Mouse (Mus musculus) MEL (cell line): ENCODE data around the gene Ttc34. TPM values are rescaled to one million over a fixed set of nuclear protein-coding genes. Genes with fewer than 3 reads are reported as not detected.

Source experiments
- DNase-seq: peaks from one replicate; pipeline ENCODE4 v3.0.0; 2011; ENCODE audit warnings: low read depth, low spot score
- H3K27ac ChIP-seq: 2 replicates; pipeline ENCODE4 v1.5.1; 2012; ENCODE audit warnings: low read depth, mild to moderate bottlenecking, control low read depth, low read length, moderate library complexity; ENCODE audit not compliant: control insufficient read depth
- H3K27me3 ChIP-seq, 2 experiments: fragments of 150-350 bp in 1 of 2; sonication (generic) in 1 of 2; 2 replicates each; pipeline ENCODE4 v1.6.1; 2012; ENCODE audit warnings: low read length in 2 of 2, mild to moderate bottlenecking in 2 of 2, improper control_type of control experiment in 1 of 2, moderate library complexity in 1 of 2; ENCODE audit not compliant: insufficient read depth in 2 of 2, control insufficient read depth in 1 of 2
- H3K36me3 ChIP-seq, 2 experiments: 2 replicates each; pipeline ENCODE4 v1.6.1; 2012 to 2014; ENCODE audit warnings: low read length in 2 of 2, improper control_type of control experiment in 1 of 2, inconsistent platforms in 1 of 2, mild to moderate bottlenecking in 1 of 2; ENCODE audit not compliant: insufficient read depth in 2 of 2, control insufficient read depth in 1 of 2
- H3K4me1 ChIP-seq, 2 experiments: fragments of 150-350 bp in 1 of 2; sonication (generic) in 1 of 2; 2 replicates each; pipeline ENCODE4 v1.6.1; 2012; ENCODE audit warnings: low read length in 2 of 2, improper control_type of control experiment in 1 of 2, mild to moderate bottlenecking in 1 of 2; ENCODE audit not compliant: insufficient read depth in 2 of 2, control insufficient read depth in 1 of 2
- H3K4me3 ChIP-seq, 2 experiments: fragments of 150-350 bp in 1 of 2; sonication (generic) in 1 of 2; 2 replicates each; pipeline ENCODE4 v1.5.1; 2012; ENCODE audit warnings: low read depth in 2 of 2, low read length in 2 of 2, mild to moderate bottlenecking in 2 of 2, moderate library complexity in 2 of 2, control low read depth in 1 of 2, improper control_type of control experiment in 1 of 2; ENCODE audit not compliant: control insufficient read depth in 1 of 2, insufficient read depth in 1 of 2
- H3K79me2 ChIP-seq: 2 replicates; pipeline ENCODE4 v1.6.1; 2012; ENCODE audit warnings: mild to moderate bottlenecking, low read length, moderate library complexity; ENCODE audit not compliant: control insufficient read depth, poor library complexity, insufficient read depth
- H3K9ac ChIP-seq: 2 replicates; pipeline ENCODE4 v1.6.1; 2012; ENCODE audit warnings: low read depth, mild to moderate bottlenecking, control low read depth, low read length, moderate library complexity; ENCODE audit not compliant: control insufficient read depth, poor library complexity, severe bottlenecking
- H3K9me3 ChIP-seq: fragments of 150-350 bp; sonication (generic); replicated peaks from 2 replicates; pipeline ENCODE4 v1.6.1; 2012; ENCODE audit warnings: mild to moderate bottlenecking, low read length, improper control_type of control experiment, moderate library complexity; ENCODE audit not compliant: insufficient read depth
- BHLHE40 ChIP-seq: IDR thresholded peaks from 2 replicates; pipeline ENCODE4 v1.6.1; 2012; ENCODE audit warnings: low read depth, mild to moderate bottlenecking, inconsistent platforms, low read length, improper control_type of control experiment, borderline replicate concordance
- CHD1 ChIP-seq: IDR thresholded peaks from 2 replicates; pipeline ENCODE4 v1.6.1; 2012; ENCODE audit warnings: low read depth, mild to moderate bottlenecking, inconsistent platforms, low read length, improper control_type of control experiment
- CHD2 ChIP-seq: IDR thresholded peaks from 2 replicates; pipeline ENCODE4 v1.6.1; 2011; ENCODE audit warnings: low read length, improper control_type of control experiment
- E2F4 ChIP-seq: IDR thresholded peaks from 2 replicates; pipeline ENCODE4 v1.6.1; 2011; ENCODE audit warnings: low read depth, low read length, improper control_type of control experiment, borderline replicate concordance
- EP300 ChIP-seq, 2 experiments: IDR thresholded peaks; 2 replicates each; pipeline ENCODE4 v1.6.1; 2011; ENCODE audit warnings: improper control_type of control experiment in 2 of 2, low read length in 2 of 2, low read depth in 1 of 2, mild to moderate bottlenecking in 1 of 2
- GABPA ChIP-seq: IDR thresholded peaks from 2 replicates; pipeline ENCODE4 v1.6.1; 2012; ENCODE audit warnings: low read depth, mild to moderate bottlenecking, inconsistent platforms, low read length, improper control_type of control experiment, moderate library complexity
- GATA1 ChIP-seq: IDR thresholded peaks from 2 replicates; pipeline ENCODE4 v1.6.1; 2011; ENCODE audit warnings: low read depth, low read length, improper control_type of control experiment
- HCFC1 ChIP-seq: IDR thresholded peaks from 2 replicates; pipeline ENCODE4 v1.6.1; 2012; ENCODE audit warnings: low read depth, mild to moderate bottlenecking, inconsistent platforms, low read length, improper control_type of control experiment, moderate library complexity
- JUND ChIP-seq: IDR thresholded peaks from 2 replicates; pipeline ENCODE4 v1.6.1; 2011; ENCODE audit warnings: low read depth, mild to moderate bottlenecking, improper control_type of control experiment, low read length
- KAT2A ChIP-seq: conservative IDR thresholded peaks from 2 replicates; pipeline ENCODE4 v1.6.1; 2012; ENCODE audit warnings: low read depth, low read length, improper control_type of control experiment, inconsistent platforms
- MAFK ChIP-seq: IDR thresholded peaks from 2 replicates; pipeline ENCODE4 v1.6.1; 2011; ENCODE audit warnings: low read depth, mild to moderate bottlenecking, low read length, improper control_type of control experiment, borderline replicate concordance
- MAX ChIP-seq: IDR thresholded peaks from 2 replicates; pipeline ENCODE4 v1.6.1; 2011; ENCODE audit warnings: low read length, improper control_type of control experiment
- MAZ ChIP-seq: IDR thresholded peaks from 2 replicates; pipeline ENCODE4 v1.6.1; 2012; ENCODE audit warnings: low read depth, mild to moderate bottlenecking, inconsistent platforms, low read length, improper control_type of control experiment
- NELFE ChIP-seq: IDR thresholded peaks from 2 replicates; pipeline ENCODE4 v1.6.1; 2011; ENCODE audit warnings: low read depth, low read length, improper control_type of control experiment
- NRF1 ChIP-seq: IDR thresholded peaks from 2 replicates; pipeline ENCODE4 v1.6.1; 2014; ENCODE audit warnings: low read depth, mild to moderate bottlenecking, inconsistent platforms, low read length, improper control_type of control experiment, moderate library complexity; ENCODE audit not compliant: poor library complexity, insufficient read depth, severe bottlenecking
- POLR2A ChIP-seq, 2 experiments: IDR thresholded peaks; 2 replicates each; pipeline ENCODE4 v1.6.1; 2011 to 2012; ENCODE audit warnings: low read length in 2 of 2, mild to moderate bottlenecking in 2 of 2, control low read depth in 1 of 2, improper control_type of control experiment in 1 of 2, low read depth in 1 of 2, moderate library complexity in 1 of 2; ENCODE audit not compliant: control insufficient read depth in 1 of 2, insufficient read depth in 1 of 2, poor library complexity in 1 of 2
- POLR2AphosphoS2 ChIP-seq: IDR thresholded peaks from 2 replicates; pipeline ENCODE4 v1.6.1; 2011; ENCODE audit warnings: low read length, improper control_type of control experiment
- RCOR1 ChIP-seq: IDR thresholded peaks from 2 replicates; pipeline ENCODE4 v1.6.1; 2012; ENCODE audit warnings: low read depth, mild to moderate bottlenecking, inconsistent platforms, low read length, improper control_type of control experiment
- TAL1 ChIP-seq: IDR thresholded peaks from 2 replicates; pipeline ENCODE4 v1.6.1; 2012; ENCODE audit warnings: mild to moderate bottlenecking, inconsistent platforms, low read length, moderate library complexity, mixed read lengths
- TCF12 ChIP-seq: IDR thresholded peaks from 2 replicates; pipeline ENCODE4 v1.6.1; 2014; ENCODE audit warnings: low read depth, mild to moderate bottlenecking, inconsistent platforms, low read length, improper control_type of control experiment, moderate library complexity
- UBTF ChIP-seq: IDR thresholded peaks from 2 replicates; pipeline ENCODE4 v1.6.1; 2012; ENCODE audit warnings: low read depth, mild to moderate bottlenecking, inconsistent platforms, low read length, improper control_type of control experiment, moderate library complexity, borderline replicate concordance; ENCODE audit not compliant: insufficient read depth
- USF2 ChIP-seq, 2 experiments: IDR thresholded peaks; 2 replicates each; pipeline ENCODE4 v1.6.1; 2011 to 2012; ENCODE audit warnings: improper control_type of control experiment in 2 of 2, low read length in 2 of 2, borderline replicate concordance in 1 of 2, inconsistent platforms in 1 of 2, low read depth in 1 of 2, mild to moderate bottlenecking in 1 of 2; ENCODE audit not compliant: insufficient read depth in 1 of 2
- ZC3H11A ChIP-seq: IDR thresholded peaks from 2 replicates; pipeline ENCODE4 v1.6.1; 2012; ENCODE audit warnings: low read depth, mild to moderate bottlenecking, inconsistent platforms, low read length, improper control_type of control experiment
- ZKSCAN1 ChIP-seq: IDR thresholded peaks from 2 replicates; pipeline ENCODE4 v1.6.1; 2012; ENCODE audit warnings: low read depth, mild to moderate bottlenecking, inconsistent platforms, low read length, improper control_type of control experiment, moderate library complexity
- polyA plus RNA-seq, 2 experiments: library from polyadenylated mRNA; stranded (reverse) in 1 of 2; unstranded in 1 of 2; fragments of >175 nt in 1 of 2; fragments of >200 nt in 1 of 2; gene quantifications; 2 replicates each; pipeline versions ENCODE4 v1.2.1 to v1.2.4; 2012; ENCODE audit warnings: low replicate concordance in 2 of 2, low read depth in 1 of 2; ENCODE audit not compliant: insufficient read length in 2 of 2, insufficient read depth in 1 of 2, missing spikeins in 1 of 2
- total RNA-seq: library from RNA; depleted of rRNA; stranded (reverse); fragments of 300-350 nt; gene quantifications from 2 replicates; pipeline ENCODE4 v1.2.3, GENCODE M21; 2012

The Ttc34 gene
- total and polyA plus RNA-seq, 3 experiments = not detected

DNA sequence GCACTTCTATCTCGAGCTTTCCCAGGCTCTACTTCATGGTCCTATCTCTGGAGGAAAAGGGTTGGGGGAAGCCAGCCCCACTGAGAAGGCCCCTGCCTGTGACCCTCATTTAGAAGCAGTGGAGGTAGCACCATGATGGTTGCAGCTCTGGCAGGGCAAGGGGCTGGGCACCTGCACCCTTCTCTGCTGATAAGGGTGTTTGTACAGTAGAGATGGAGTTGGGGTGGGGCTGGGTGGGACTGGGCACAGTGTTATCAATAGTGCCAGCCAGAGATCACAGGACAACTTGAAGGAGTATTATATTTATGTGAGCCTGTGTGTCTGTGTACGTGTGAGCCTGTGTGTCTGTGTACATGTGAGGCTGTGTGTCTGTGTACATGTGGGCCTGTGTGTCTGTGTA lies 74.4 kb downstream of the Ttc34 start:
- peak overlapping the region; percentile 53 for H3K9ac ChIP-seq
- no peaks in the 10 kb centered on the region for H3K9me3 ChIP-seq
- no peak for TF ChIP-seq USF2 (IDR thresholded peaks at IDR 0.05; ENCODE audit: borderline replicate concordance in 1 of 2, insufficient read depth in 1 of 2, low read depth in 1 of 2, low read length in 2 of 2)
- TF ChIP-seq E2F4 = no peak
- no peak for TF ChIP-seq RCOR1
- TF ChIP-seq EP300 (IDR thresholded peaks at IDR 0.05; ENCODE audit: low read depth in 1 of 2, low read length in 2 of 2) = peak in 1 of 2 experiments; percentile 51; a peak in 2 of 4 replicates
- 0 out of 2 replicates have a peak, but pooled peaks have one; percentile 34 for TF ChIP-seq GATA1
- peak; percentile 25; the same call in 1 of the 2 replicates for TF ChIP-seq TAL1
- TF ChIP-seq MAX = no peak
- no peak for TF ChIP-seq MAZ
- peak; percentile 53; the same call in 1 of the 2 replicates for TF ChIP-seq TCF12
- TF ChIP-seq UBTF = no peak
- peak overlapping the region; percentile 75 for H3K27ac ChIP-seq
- H3K79me2 ChIP-seq = no peaks in the 10 kb centered on the region
- peak; percentile 55 for DNase-seq
- H3K4me1 ChIP-seq = peaks cover 11 to 26% of the 10 kb centered on the region in 2 experiments
- peaks cover 0 to 13% of the 10 kb centered on the region in 2 experiments; a peak in 2 of 4 replicates for H3K36me3 ChIP-seq
- no peaks in the 10 kb centered on the region for H3K27me3 ChIP-seq
- H3K4me3 ChIP-seq = peak overlapping the region in 1 of 2 experiments; percentile 15; a peak in 1 of 4 replicates

DNA sequence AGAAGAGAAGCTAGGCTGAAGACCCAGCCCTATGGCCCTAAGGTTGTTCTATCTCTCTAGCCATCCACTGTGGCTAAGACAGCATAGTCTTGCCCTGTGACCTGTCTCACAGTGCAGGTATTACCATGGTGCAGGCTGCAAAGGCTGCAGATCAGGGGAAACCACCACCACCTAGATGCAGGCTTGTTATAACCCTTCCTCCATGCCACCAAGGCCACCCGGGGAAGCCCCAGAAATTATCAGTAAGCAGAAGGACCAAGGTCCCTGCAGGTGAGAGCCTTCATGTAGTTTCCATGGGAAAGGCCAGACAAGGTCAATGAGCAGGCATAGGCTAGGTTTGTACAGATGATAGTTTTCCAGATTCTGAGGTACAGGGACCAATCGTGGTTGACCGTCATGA lies 76.6 kb downstream of the Ttc34 start:
- Histone ChIP-seq H3K27ac (no peak overlapping the region), H3K79me2 (no peaks in the 10 kb centered on the region)
- TF ChIP-seq MAFK (no peak), KAT2A (no peak)
- TF ChIP-seq, all 39 proteins: peak for 0
- no peak for DNase-seq
- Histone ChIP-seq H3K4me1 (peaks cover 11 to 18% of the 10 kb centered on the region in 2 experiments), H3K27me3 (no peaks in the 10 kb centered on the region), H3K36me3 (peaks cover 0 to 13% of the 10 kb centered on the region in 2 experiments; a peak in 2 of 4 replicates), H3K4me3 (no peak overlapping the region), H3K9ac (no peak overlapping the region), H3K9me3 (no peaks in the 10 kb centered on the region)

DNA sequence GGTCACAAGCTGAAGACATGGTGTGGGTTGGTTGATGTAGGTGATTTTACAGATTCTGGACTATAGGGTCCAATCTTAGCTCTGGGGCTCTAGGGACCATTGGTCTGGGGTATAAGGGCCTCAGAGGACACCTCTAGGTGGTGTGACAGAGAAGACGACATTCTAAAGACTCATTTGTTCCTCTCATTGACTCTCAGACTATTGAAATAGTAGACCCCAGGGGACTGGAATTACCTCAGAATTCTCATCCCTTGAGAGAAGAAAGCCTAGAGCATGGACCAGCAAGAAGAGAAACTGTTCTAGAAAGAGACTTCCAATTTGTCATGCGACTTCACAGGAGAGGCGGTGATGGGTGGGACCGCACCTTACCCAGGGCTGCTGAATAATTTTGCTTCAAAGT lies 77.0 kb downstream of the Ttc34 start:
- no peaks in the 10 kb centered on the region for H3K27me3 ChIP-seq
- no peak overlapping the region for H3K27ac ChIP-seq
- H3K4me3 ChIP-seq = no peak overlapping the region
- peaks cover 0 to 13% of the 10 kb centered on the region in 2 experiments; a peak in 2 of 4 replicates for H3K36me3 ChIP-seq
- H3K9ac ChIP-seq = no peak overlapping the region
- peaks cover 11 to 18% of the 10 kb centered on the region in 2 experiments for H3K4me1 ChIP-seq
- DNase-seq = no peak
- no peaks in the 10 kb centered on the region for H3K79me2 ChIP-seq
- TF ChIP-seq CHD1 (no peak), EP300 (IDR thresholded peaks at IDR 0.05; ENCODE audit: low read depth in 1 of 2, low read length in 2 of 2) (no peak), HCFC1 (no peak), NELFE (no peak), POLR2A (IDR thresholded peaks at IDR 0.05; ENCODE audit: control insufficient read depth in 1 of 2, insufficient read depth in 1 of 2, low read depth in 1 of 2, low read length in 2 of 2, poor library complexity in 1 of 2) (no peak), TAL1 (no peak), BHLHE40 (no peak), NRF1 (no peak), RCOR1 (no peak), JUND (no peak), ZC3H11A (no peak), GABPA (no peak), POLR2AphosphoS2 (no peak), ZKSCAN1 (no peak), CHD2 (no peak)
- H3K9me3 ChIP-seq = no peaks in the 10 kb centered on the region
